Mouse (Mus musculus) midbrain, embryonic 11.5 days (tissue): ENCODE measurements around the gene Pidd1. TPM values are rescaled to one million over a fixed set of nuclear protein-coding genes. Genes with fewer than 3 reads are reported as not detected.
"Not testable (repeated sequence)": the region's sequence is repeated elsewhere in the genome, so short reads cannot be mapped to it uniquely, and the experiment has no call there.

ENCODE experiments used
- ATAC-seq: fragments of 200-750 bp; cut with Nextera tagmentation; 2 replicates; pipeline ENCODE4 v1.8.0; 2017; ENCODE audit warnings: moderate TSS enrichment, moderate library complexity; ENCODE audit not compliant: low FRiP score
- DNase-seq: peaks from one replicate; pipeline ENCODE4 v3.0.0; 2015; ENCODE audit warnings: low spot score; ENCODE audit errors: missing footprints
- H3K27ac ChIP-seq: fragments of 300-500 bp; sonication (generic); 2 replicates; pipeline ENCODE4 v1.5.1; 2014; ENCODE audit warnings: low read depth, low read length
- H3K27me3 ChIP-seq: fragments of 300-500 bp; sonication (generic); 2 replicates; pipeline ENCODE4 v1.6.1; 2014; ENCODE audit warnings: mild to moderate bottlenecking, low read length, moderate library complexity, mixed read lengths; ENCODE audit not compliant: control insufficient read depth, insufficient read depth
- H3K36me3 ChIP-seq: fragments of 300-500 bp; sonication (generic); 2 replicates; pipeline ENCODE4 v1.6.1; 2014; ENCODE audit warnings: mild to moderate bottlenecking, low read length, moderate library complexity, mixed read lengths; ENCODE audit not compliant: control insufficient read depth, insufficient read depth
- H3K4me1 ChIP-seq: fragments of 300-500 bp; sonication (generic); 2 replicates; pipeline ENCODE4 v1.6.1; 2014; ENCODE audit warnings: low read length; ENCODE audit not compliant: control insufficient read depth, insufficient read depth
- H3K4me2 ChIP-seq: fragments of 300-500 bp; sonication (generic); 2 replicates; pipeline ENCODE4 v1.6.1; 2014; ENCODE audit warnings: mild to moderate bottlenecking, moderate library complexity
- H3K4me3 ChIP-seq: fragments of 300-500 bp; sonication (generic); 2 replicates; pipeline ENCODE4 v1.5.1; 2014; ENCODE audit warnings: low read depth, low read length
- H3K9ac ChIP-seq: fragments of 300-500 bp; sonication (generic); 2 replicates; pipeline ENCODE4 v1.6.1; 2014; ENCODE audit warnings: low read length
- H3K9me3 ChIP-seq: fragments of 300-500 bp; sonication (generic); 2 replicates; pipeline ENCODE4 v1.6.1; 2016; ENCODE audit warnings: low read length; ENCODE audit not compliant: control insufficient read depth
- WGBS: fragments of 180-500 bp; shearing (Covaris S2); extraction: QIAGEN DNeasy Blood & Tissue Kit; methylation state at CpG from one replicate; pipeline ENCODE4 v1.1.7; 2014; 5-methylcytosine and 5-hydroxymethylcytosine counted together
- polyA plus RNA-seq: library from polyadenylated mRNA; unstranded; fragments of >200 nt; fragmentation: Nextera tagmentation; extraction: Ambion mirVana; gene quantifications from 2 replicates; pipeline ENCODE4 v1.2.1, GENCODE M21; 2014

Gene Pidd1
- polyA plus RNA-seq, 1 experiment from 2014 or later = 7.8 TPM

GRCm38 (mm10) chr7:141417731-141418681 is 25.8 kb downstream of the Pidd1 start:
- no peaks in the 10 kb centered on the region for H3K36me3 ChIP-seq
- WGBS = 75% methylated on average over 8 of the region's 8 CpGs
- no peak overlapping the region for H3K4me3 ChIP-seq
- no peak for DNase-seq
- no peaks in the 10 kb centered on the region for H3K9me3 ChIP-seq
- no peak overlapping the region for H3K27ac ChIP-seq
- H3K4me1 ChIP-seq = peaks cover 10% of the 10 kb centered on the region
- no peak overlapping the region for H3K9ac ChIP-seq
- no peaks in the 10 kb centered on the region for H3K27me3 ChIP-seq
- ATAC-seq = no peak
- H3K4me2 ChIP-seq = no peak overlapping the region

GRCm38 (mm10) chr7:141416144-141416841 is 27.5 kb downstream of the Pidd1 start:
- Histone ChIP-seq H3K9me3 (no peaks in the 10 kb centered on the region), H3K4me1 (peaks cover 10% of the 10 kb centered on the region), H3K9ac (no peak overlapping the region), H3K36me3 (no peaks in the 10 kb centered on the region), H3K27ac (no peak overlapping the region), H3K4me2 (no peak overlapping the region), H3K4me3 (no peak overlapping the region), H3K27me3 (no peaks in the 10 kb centered on the region)
- 77% methylated on average over 6 of the region's 6 CpGs for WGBS
- no peak for ATAC-seq
- DNase-seq = no peak

GRCm38 (mm10) chr7:141413809-141414584 is 29.8 kb downstream of the Pidd1 start, which contains the start of gene Gatd1:
Gene Gatd1 (minus strand): TSS chr7:141414136.
- Histone ChIP-seq H3K36me3 (peaks cover 5% of the 10 kb centered on the region; the same call in 1 of the 2 replicates), H3K9me3 (no peaks in the 10 kb centered on the region), H3K27ac (peak within 1 kb of the TSS; percentile 77), H3K4me3 (peak within 1 kb of the TSS; percentile 72), H3K4me1 (peaks cover 10% of the 10 kb centered on the region), H3K4me2 (peak within 1 kb of the TSS; percentile 75), H3K9ac (peak within 1 kb of the TSS; percentile 93), H3K27me3 (no peaks in the 10 kb centered on the region)
- under 1% methylated on average over 53 of the region's 56 CpGs for WGBS
- ATAC-seq (peak; percentile 91), DNase-seq (peak; percentile 100)

GRCm38 (mm10) chr7:141413331-141413730 is 30.5 kb downstream of the Pidd1 start:
- peak overlapping the region; percentile 72 for H3K4me3 ChIP-seq
- DNase-seq = no peak
- H3K27me3 ChIP-seq = no peaks in the 10 kb centered on the region
- WGBS = 4% methylated on average over 16 of the region's 16 CpGs
- H3K36me3 ChIP-seq = peaks cover 5% of the 10 kb centered on the region; the same call in 1 of the 2 replicates
- peak overlapping the region; percentile 77 for H3K27ac ChIP-seq
- H3K9ac ChIP-seq = peak overlapping the region; percentile 93
- no peaks in the 10 kb centered on the region for H3K9me3 ChIP-seq
- peaks cover 10% of the 10 kb centered on the region for H3K4me1 ChIP-seq
- peak; percentile 28 for ATAC-seq
- H3K4me2 ChIP-seq = peak overlapping the region; percentile 75

- no peak overlapping the region for H3K9ac ChIP-seq
- no peak overlapping the region for H3K27ac ChIP-seq
- H3K36me3 ChIP-seq = peaks cover 5% of the 10 kb centered on the region; the same call in 1 of the 2 replicates
- H3K27me3 ChIP-seq = no peaks in the 10 kb centered on the region
- H3K4me1 ChIP-seq = peaks cover 10% of the 10 kb centered on the region
- no peaks in the 10 kb centered on the region for H3K9me3 ChIP-seq
- no peak overlapping the region for H3K4me2 ChIP-seq
- no peak overlapping the region for H3K4me3 ChIP-seq
- ATAC-seq = no peak
- WGBS = 94% methylated on average over 1 of the region's 1 CpGs
- DNase-seq = no peak
These were observed 32.2 kb downstream of the Pidd1 start for GRCm38 (mm10) chr7:141411667-141412066.

GRCm38 (mm10) chr7:141410631-141411030 is 33.2 kb downstream of the Pidd1 start:
- Histone ChIP-seq H3K4me3 (no peak overlapping the region), H3K4me2 (no peak overlapping the region), H3K27me3 (no peaks in the 10 kb centered on the region), H3K9ac (no peak overlapping the region), H3K27ac (no peak overlapping the region), H3K36me3 (peaks cover 5% of the 10 kb centered on the region; the same call in 1 of the 2 replicates), H3K9me3 (no peaks in the 10 kb centered on the region), H3K4me1 (peaks cover 10% of the 10 kb centered on the region)
- WGBS = 90% methylated on average over 8 of the region's 8 CpGs
- ATAC-seq = no peak
- DNase-seq = no peak

- DNase-seq = peak; percentile 97
- Histone ChIP-seq H3K4me2 (no peak overlapping the region), H3K27me3 (no peaks in the 10 kb centered on the region), H3K36me3 (peaks cover 5% of the 10 kb centered on the region; the same call in 1 of the 2 replicates), H3K4me1 (peaks cover 5% of the 10 kb centered on the region), H3K9ac (no peak overlapping the region), H3K4me3 (no peak overlapping the region), H3K27ac (no peak overlapping the region), H3K9me3 (no peaks in the 10 kb centered on the region)
- WGBS = 12% methylated on average over 11 of the region's 11 CpGs
- peak; percentile 57 for ATAC-seq
These were observed 35.0 kb downstream of the Pidd1 start for GRCm38 (mm10) chr7:141408833-141409232.

GRCm38 (mm10) chr7:141407670-141408069 is 36.2 kb downstream of the Pidd1 start:
- ATAC-seq, H3K27ac ChIP-seq, H3K9me3 ChIP-seq, H3K36me3 ChIP-seq, H3K27me3 ChIP-seq, H3K4me3 ChIP-seq, H3K9ac ChIP-seq, DNase-seq, H3K4me2 ChIP-seq, H3K4me1 ChIP-seq: not testable (repeated sequence)
- 97% methylated on average over 7 of the region's 7 CpGs for WGBS
